Mouse (Mus musculus): ENCODE measurements at regions not wholly inside any gene's neighbourhood (a gene's known extent, or its start where the extent isn't known, plus 50 kb on each side); places are given as distances from the start of the nearest gene placed in this dataset.

- peak in 1 of 2 experiments; percentile 13 for DNase-seq (ENCODE audit: low spot score in 2 of 2)
Measured at GRCm38 (mm10) chr3:56590071-56590470, 406.6 kb upstream of the Nbea start.

- no peak for DNase-seq (ENCODE audit: low spot score in 2 of 2)
Measured at GRCm38 (mm10) chr3:56575422-56575821, 391.9 kb upstream of the Nbea start.

GRCm38 (mm10) chr3:56536178-56536577 is 352.7 kb upstream of the Nbea start:
- no peak for DNase-seq (ENCODE audit: low spot score in 2 of 2)

GRCm38 (mm10) chr3:56504445-56504844 is 320.9 kb upstream of the Nbea start:
- DNase-seq (ENCODE audit: low spot score in 2 of 2) = no peak

DNA sequence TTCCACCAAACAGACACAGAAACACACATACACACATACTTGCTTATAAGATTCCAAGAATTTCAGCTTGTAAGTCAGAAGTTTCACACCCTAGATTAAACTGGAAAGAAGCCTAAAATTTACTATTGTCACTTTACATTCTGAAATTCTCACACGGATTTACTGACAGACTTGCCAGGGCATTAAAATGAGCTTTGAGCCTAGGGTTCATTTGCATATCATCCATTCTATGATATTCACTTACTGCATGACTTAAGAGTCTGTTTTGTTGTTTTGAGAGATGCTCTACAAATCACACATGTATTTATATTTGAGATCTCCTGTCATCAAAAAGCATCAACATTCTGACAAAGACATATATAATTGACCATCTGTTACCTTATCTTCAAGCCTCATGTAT is 315.8 kb upstream of the Nbea start:
- DNase-seq (ENCODE audit: low spot score in 2 of 2) = no peak

- DNase-seq (ENCODE audit: low spot score in 2 of 2) = no peak
Measured at GRCm38 (mm10) chr3:56493937-56494336, 310.4 kb upstream of the Nbea start.

DNA sequence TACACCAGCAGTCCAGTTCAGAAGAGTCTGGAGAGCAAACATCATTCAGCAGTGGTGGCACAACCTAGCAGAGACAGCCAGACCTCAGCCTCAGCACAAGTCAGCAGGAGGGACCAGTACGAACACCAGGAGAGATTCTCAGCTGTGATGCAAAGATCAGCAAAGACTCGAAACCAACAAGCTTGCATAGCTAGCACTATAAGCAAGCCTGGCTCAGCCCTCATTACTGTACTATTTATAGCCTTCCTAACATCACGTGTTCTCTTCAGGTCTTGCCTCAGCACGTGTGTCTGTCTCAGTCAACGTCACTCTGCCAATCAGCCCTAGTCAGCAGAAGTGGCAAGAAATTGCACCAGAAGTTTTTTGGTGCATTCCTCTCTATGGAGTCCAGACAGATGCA is 305.7 kb upstream of the Nbea start:
- DNase-seq (ENCODE audit: low spot score in 2 of 2) = no peak

DNA sequence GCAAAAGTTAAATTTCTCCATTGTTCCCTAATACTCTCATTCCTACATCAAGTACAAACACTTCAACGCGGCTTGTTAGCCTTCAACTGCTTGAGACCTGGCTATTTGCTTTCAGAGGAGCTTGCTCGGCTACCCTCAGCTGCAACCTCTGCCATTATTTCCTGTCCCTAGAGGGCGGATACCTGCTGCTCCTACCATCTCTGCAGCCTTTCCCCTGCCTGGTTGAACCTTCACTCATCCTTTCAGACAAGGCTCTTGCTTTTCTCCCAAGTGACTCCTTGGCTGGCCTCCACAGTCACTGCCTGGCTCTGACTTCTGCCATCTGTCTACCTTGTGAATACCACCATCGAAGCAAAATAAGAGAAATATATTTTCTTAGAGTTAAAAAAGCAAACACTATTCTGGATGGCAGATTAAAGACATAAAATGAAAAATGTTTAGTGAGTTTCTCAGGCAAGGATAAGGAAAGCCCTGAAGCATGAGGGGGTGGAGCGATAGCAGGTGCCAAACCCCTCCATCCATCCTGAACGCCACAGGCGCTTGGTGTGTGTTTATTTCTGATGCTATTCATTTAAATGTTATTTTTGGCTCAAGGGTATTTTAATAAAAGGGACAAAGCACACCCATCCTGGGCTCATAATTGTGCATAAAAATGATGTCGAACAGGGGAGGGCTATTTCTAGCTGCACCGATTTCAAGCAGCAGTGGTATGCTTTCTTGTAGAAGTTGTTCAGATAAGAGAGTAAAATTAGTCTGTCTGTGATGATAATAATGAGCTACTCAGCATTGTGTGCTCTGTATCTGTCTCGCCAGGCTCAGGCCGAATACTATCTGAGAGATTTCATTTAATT is 302.3 kb upstream of the Nbea start:
- DNase-seq (ENCODE audit: low spot score in 2 of 2) = peak in 1 of 2 experiments; percentile 5

- DNase-seq (ENCODE audit: low spot score in 2 of 2) = no peak
Measured at GRCm38 (mm10) chr3:56484096-56484495, 300.6 kb upstream of the Nbea start.

DNA sequence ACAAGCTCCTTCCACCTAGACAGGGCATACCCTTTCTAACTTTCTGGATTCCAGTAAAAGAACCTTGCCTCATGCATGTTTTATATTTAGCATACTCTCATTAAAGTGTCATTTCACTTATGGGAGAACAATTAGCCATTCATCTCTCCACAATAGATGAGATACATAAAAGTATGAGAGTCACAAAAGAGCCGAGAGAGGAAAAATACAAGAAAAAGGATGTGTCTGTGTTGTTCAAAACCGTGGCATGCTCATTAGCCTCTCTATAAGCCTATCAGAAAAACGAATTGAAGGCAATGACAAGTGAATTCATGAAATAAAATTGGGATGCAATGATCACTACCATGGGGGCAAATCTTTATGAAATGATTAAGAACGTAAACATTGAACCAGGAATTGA is 299.9 kb upstream of the Nbea start:
- DNase-seq (ENCODE audit: low spot score in 2 of 2) = no peak

DNA sequence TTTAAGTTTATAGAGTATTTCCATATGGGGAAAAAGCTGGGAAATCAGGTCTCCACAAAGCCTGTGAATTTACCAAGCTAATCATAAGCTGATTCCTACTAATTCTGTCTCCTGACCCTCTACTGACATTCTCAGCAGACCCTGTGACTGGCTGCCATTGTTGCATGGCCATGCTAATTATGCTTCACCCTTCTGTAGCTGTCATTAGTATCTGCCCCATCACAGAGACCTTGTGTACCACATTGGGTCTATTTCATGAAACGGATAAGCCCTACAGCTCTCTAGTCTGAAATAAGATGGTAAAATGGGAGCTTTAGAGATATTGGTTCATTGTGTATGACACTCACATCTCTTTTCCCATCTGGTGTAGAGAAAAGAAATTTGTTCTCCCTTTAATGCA is 296.0 kb upstream of the Nbea start:
- no peak for DNase-seq (ENCODE audit: low spot score in 2 of 2)

DNA sequence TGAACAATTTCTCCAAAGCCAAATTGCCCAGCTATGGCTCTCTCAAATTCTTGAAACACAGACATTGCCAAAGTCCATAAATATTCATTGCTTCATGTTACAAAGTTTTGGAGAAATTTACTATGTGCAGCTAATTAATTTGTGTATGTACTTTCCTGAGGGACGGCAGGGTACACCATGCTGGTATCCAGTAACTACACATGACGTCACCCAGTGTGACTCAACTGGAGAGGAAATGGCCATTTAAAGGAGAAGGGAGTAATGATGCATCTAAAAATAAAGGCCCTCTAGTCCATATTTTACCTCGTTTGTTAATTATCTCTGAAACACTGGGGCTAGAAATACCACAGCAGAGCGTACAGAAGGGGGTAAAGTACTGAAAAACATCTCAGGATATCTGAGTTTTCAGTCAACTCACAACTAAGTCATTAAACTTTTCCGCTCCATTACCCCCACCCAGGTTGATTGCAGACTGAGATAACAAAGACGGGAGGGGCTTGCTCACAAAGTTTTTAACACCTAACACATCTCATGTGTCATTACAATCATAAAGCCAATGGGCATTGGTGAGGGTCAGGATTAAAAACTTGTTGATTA is 295.1 kb upstream of the Nbea start:
- DNase-seq (ENCODE audit: low spot score in 2 of 2) = no peak

DNA sequence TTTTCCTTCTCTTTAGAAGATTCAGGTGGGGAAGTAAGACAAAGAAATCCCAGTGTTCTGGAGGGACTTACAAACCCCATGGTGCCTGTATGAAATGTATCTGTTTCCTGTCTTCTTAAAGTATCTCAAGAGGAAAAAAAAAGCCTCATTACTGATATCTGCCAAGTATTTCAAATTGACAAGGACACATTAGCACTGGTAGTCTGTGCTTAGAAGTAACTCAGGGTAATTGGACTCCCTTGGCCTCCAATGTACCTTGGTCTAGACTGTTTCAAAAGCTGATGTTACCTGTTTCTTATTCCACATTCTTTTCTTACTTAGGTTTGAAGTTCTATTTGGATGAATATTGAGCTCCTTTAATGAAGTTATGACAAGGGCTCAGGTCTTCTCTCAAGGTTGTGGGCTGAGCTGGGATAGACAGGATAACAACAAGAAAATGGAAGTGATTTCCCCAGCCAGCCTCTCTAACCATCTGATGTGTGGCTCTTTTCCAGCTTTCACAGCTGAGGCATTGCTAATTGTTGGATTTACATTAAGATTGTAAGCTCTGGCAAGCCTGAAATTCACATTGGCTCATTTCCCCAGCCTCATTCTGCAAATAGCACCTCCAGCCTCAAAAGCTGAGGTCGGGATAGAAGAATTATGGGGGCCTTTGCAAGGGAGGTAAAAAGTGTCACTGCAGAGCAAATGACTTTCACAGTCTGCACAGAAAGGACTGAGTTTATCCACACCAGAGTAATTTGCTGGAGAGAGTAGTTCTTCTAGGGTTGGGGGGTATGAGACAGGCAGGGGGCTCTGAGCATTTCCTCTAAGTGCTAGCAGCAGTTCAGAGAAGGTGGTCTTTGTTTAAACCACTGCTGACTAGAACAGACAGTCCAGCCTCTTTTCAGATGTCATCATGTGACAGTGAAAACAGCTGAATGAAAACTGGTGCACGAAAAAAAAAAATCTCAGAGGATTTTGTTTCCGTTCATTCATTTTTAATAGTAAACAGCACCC is 292.3 kb upstream of the Nbea start:
- peak in 1 of 2 experiments; percentile 53 for DNase-seq (ENCODE audit: low spot score in 2 of 2)

DNA sequence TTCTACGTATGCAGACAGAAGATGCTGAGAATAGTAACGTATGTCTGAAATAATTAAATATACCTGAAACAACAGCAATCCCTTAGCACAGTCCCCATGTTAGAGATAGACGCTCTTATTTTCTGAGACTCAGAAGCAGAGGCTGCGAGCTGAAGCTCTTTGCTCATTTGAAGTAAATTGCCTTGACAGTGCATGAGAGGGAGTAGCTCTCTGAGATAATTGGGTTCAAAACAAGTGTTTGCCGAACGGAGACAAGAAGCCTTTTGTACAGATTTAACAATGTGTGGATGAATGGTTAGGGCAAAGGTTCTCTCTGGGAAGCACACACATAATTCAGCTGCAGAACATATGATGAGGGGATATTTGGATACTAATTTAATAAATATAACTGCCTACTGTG is 289.1 kb upstream of the Nbea start:
- DNase-seq (ENCODE audit: low spot score in 2 of 2) = no peak

DNA sequence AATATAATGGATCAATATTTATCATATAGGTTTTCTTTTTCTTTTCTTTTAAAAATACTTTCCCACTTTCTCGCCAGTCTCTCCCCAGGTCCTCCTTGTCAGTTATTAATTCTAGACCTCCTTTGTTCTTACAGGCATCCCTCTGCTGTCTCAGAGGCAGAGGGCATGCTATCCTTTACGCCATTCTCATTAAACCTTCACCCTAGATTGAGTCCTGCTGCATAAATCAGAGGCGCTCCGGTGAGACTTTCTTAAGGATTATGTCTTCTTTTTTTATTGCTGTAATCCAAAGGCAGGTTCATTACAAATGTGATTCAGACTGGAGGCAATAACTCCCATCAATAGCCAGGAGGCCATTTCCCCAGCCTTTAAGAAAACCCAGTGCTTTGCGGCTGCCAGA is 288.3 kb upstream of the Nbea start:
- DNase-seq (ENCODE audit: low spot score in 2 of 2) = no peak

GRCm38 (mm10) chr3:56471185-56471584 is 287.7 kb upstream of the Nbea start:
- no peak for DNase-seq (ENCODE audit: low spot score in 2 of 2)

DNA sequence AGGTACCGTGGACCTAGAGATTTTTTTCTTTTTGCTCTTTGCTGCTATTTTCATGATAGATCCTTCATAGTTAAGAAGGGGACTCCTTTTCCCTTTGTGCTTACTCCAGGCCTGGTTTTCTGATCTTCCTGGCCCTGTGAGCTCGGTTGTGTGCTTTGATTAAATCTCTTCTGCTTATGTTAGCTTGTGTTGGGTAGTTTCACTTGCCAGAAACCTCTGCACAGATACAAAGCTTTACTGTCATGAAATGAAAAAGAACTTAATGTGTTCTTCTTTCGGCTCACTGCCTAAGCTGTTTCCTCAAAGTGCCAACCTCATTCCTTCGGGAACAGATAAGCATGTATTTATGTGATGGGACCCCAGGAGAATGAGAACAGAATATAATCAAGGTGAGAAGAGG is 274.1 kb upstream of the Nbea start:
- DNase-seq (ENCODE audit: low spot score in 2 of 2) = no peak

GRCm38 (mm10) chr3:56456317-56456716 is 272.8 kb upstream of the Nbea start:
- no peak for DNase-seq (ENCODE audit: low spot score in 2 of 2)

- DNase-seq (ENCODE audit: low spot score in 2 of 2) = no peak
Measured at GRCm38 (mm10) chr3:56438900-56439299, 255.4 kb upstream of the Nbea start.

DNA sequence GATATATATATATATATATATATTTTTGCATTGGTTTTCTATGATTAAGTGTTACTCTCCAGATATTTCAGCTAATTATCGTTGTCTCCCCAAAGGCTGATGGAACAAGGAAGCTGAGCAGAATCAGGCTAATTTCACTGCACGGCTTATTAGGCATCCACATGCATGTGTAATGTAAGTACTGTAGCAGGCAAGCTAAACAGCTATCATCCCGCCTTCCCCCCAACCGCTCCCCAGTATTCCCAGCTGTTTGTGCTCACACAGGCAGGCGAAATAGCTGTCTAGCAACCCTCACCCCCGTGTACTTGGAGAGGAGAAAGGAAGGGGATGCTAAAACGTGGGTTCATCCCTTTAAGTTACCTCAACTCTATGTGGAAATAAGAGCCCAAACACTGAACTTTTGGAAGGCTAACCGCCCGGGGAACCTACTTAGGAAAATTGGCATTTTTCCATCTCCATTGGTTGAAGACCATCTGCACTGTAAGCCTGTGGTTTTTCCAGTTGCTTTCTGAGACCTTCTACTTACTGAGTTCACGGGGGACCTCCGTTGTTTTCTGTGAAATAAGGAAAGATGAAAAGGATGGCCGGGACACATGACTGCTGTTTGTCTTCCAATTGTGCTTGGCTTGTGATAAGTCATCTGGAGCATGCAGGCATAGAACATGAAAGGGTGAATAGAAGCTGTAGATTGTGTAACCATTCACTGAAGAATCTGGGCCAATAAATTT is 254.7 kb upstream of the Nbea start:
- no peak for DNase-seq (ENCODE audit: low spot score in 2 of 2)

- DNase-seq (ENCODE audit: low spot score in 2 of 2) = no peak
Measured at GRCm38 (mm10) chr3:56437058-56437457, 253.6 kb upstream of the Nbea start.

Measured in left cerebral cortex, adult 8-10 months (tissue).